Mouse (Mus musculus) ES-E14 (cell line): Measurements from ENCODE around the gene Tcf7.

Experiments used
- CHD2 ChIP-seq: IDR thresholded peaks from 2 replicates; pipeline ENCODE4 v1.6.1; 2014; ENCODE audit warnings: mild to moderate bottlenecking, low read depth, low read length, inconsistent platforms
- ZC3H11A ChIP-seq: IDR thresholded peaks from 2 replicates; pipeline ENCODE4 v1.6.1; 2012; ENCODE audit warnings: low read depth, mild to moderate bottlenecking, inconsistent platforms, low read length, borderline replicate concordance
- ZNF384 ChIP-seq: IDR thresholded peaks from 2 replicates; pipeline ENCODE4 v1.6.1; 2012; ENCODE audit warnings: low read depth, low read length, inconsistent platforms

GRCm38 (mm10) chr11:52292346-52292745, 9.5 kb upstream of the Tcf7 start:
- TF ChIP-seq ZC3H11A (no peak), CHD2 (no peak), ZNF384 (no peak)
